Mouse (Mus musculus) hindbrain, embryonic 12.5 days (tissue): Measurements from ENCODE around the gene Pptc7. TPM values are rescaled to one million over a fixed set of nuclear protein-coding genes. Genes with fewer than 3 reads are reported as not detected.
"Not testable (repeated sequence)": the region's sequence is repeated elsewhere in the genome, so short reads cannot be mapped to it uniquely, and the experiment has no call there.

Source experiments
- ATAC-seq: fragments of 200-750 bp; cut with Nextera tagmentation; 2 replicates; pipeline ENCODE4 v1.8.0; 2017; ENCODE audit warnings: moderate TSS enrichment; ENCODE audit not compliant: low FRiP score
- H3K27ac ChIP-seq: fragments of 300-500 bp; sonication (generic); 2 replicates; pipeline ENCODE4 v1.5.1; 2016; ENCODE audit warnings: mild to moderate bottlenecking
- H3K27me3 ChIP-seq: fragments of 300-500 bp; sonication (generic); 2 replicates; pipeline ENCODE4 v1.6.1; 2016; ENCODE audit warnings: mild to moderate bottlenecking
- H3K36me3 ChIP-seq: fragments of 300-500 bp; sonication (generic); 2 replicates; pipeline ENCODE4 v1.6.1; 2016; ENCODE audit warnings: mild to moderate bottlenecking
- H3K4me1 ChIP-seq: fragments of 300-500 bp; sonication (generic); 2 replicates; pipeline ENCODE4 v1.6.1; 2016
- H3K4me2 ChIP-seq: fragments of 300-500 bp; sonication (generic); replicated peaks from 2 replicates; pipeline ENCODE4 v1.6.1; 2016; ENCODE audit warnings: mild to moderate bottlenecking
- H3K4me3 ChIP-seq: fragments of 300-500 bp; sonication (generic); 2 replicates; pipeline ENCODE4 v1.5.1; 2016; ENCODE audit warnings: mild to moderate bottlenecking
- H3K9ac ChIP-seq: fragments of 300-500 bp; sonication (generic); 2 replicates; pipeline ENCODE4 v1.6.1; 2016; ENCODE audit warnings: mild to moderate bottlenecking, moderate library complexity
- H3K9me3 ChIP-seq: fragments of 300-500 bp; sonication (generic); replicated peaks from 2 replicates; pipeline ENCODE4 v1.6.1; 2016; ENCODE audit warnings: mild to moderate bottlenecking
- WGBS: fragments of 180-500 bp; shearing (Covaris S2); methylation state at CpG from one replicate; pipeline ENCODE4 v1.1.7; 2016; 5-methylcytosine and 5-hydroxymethylcytosine counted together
- polyA plus RNA-seq: library from polyadenylated mRNA; unstranded; fragments of >200 nt; fragmentation: Nextera tagmentation; extraction: Ambion mirVana; gene quantifications from 2 replicates; pipeline ENCODE4 v1.2.1, GENCODE M21; 2016

Pptc7 gene
- polyA plus RNA-seq, 1 experiment from 2014 or later, result 11.1 TPM

DNA sequence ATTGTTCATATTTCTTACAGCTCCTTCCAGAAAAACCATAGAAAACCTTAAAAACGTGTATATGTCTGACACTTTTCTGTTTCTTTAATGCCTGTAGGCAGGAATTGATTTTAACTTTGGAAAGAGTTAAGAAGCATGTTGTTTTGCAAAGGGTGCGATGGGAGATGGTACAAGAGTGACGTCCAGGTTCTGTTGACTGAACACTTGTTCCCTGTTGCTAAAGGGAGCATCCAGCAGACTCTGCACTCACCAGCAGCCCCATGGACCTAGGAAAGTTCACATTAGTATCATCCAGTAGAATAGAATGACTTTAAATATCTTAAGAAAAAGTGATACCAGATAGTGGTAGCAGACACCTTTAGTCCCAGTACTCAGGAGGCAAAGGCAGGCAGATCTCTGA is 22.4 kb downstream of the Pptc7 start:
- no peak overlapping the region for H3K4me2 ChIP-seq
- no peak overlapping the region for H3K9ac ChIP-seq
- ATAC-seq, result no peak
- WGBS, result 90% methylated on average over 3 of the region's 3 CpGs
- no peaks in the 10 kb centered on the region for H3K9me3 ChIP-seq
- H3K36me3 ChIP-seq, result peaks cover 11% of the 10 kb centered on the region; the same call in 1 of the 2 replicates
- peaks cover 14% of the 10 kb centered on the region for H3K4me1 ChIP-seq
- H3K27me3 ChIP-seq, result no peaks in the 10 kb centered on the region
- no peak overlapping the region for H3K4me3 ChIP-seq
- no peak overlapping the region for H3K27ac ChIP-seq

DNA sequence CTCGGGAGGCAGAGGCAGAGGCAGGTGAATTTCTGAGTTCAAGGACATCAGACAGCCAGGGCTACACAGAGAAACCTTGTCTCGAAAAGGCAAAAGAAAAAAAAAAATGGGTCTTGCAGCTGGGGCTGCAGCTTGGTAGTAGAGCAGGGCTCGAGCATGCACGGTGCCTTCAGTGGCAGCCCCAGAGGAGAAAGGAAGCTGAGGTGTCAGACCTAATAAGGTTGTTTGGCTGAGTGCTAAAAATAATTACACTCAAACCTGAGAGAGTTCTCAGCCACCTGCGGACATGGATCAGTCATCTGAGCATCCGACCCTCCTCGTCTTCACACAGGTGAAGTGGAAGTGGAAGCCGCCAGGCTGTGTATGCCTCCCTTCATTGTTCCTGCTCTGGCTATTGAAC is 26.5 kb downstream of the Pptc7 start:
- Histone ChIP-seq H3K4me1 (0 out of 2 replicates have a peak, but pooled peaks cover 3% of the 10 kb centered on the region), H3K36me3 (peaks cover 32% of the 10 kb centered on the region)
- WGBS, result 78% methylated on average over 8 of the region's 8 CpGs

GRCm38 (mm10) chr5:122311692-122312091 is 27.5 kb downstream of the Pptc7 start:
- Histone ChIP-seq H3K9me3 (no peaks in the 10 kb centered on the region), H3K27me3 (no peaks in the 10 kb centered on the region), H3K4me2 (no peak overlapping the region), H3K9ac (no peak overlapping the region), H3K4me3 (no peak overlapping the region), H3K27ac (no peak overlapping the region), H3K4me1 (0 out of 2 replicates have a peak, but pooled peaks cover 3% of the 10 kb centered on the region), H3K36me3 (peaks cover 32% of the 10 kb centered on the region)
- WGBS, result 76% methylated on average over 7 of the region's 7 CpGs
- ATAC-seq, result no peak

More for the DNA sequence above, 26.5 kb downstream of the Pptc7 start:
- no peak overlapping the region for H3K4me2 ChIP-seq
- H3K27me3 ChIP-seq, result no peaks in the 10 kb centered on the region
- no peak overlapping the region for H3K9ac ChIP-seq
- no peaks in the 10 kb centered on the region for H3K9me3 ChIP-seq
- H3K4me3 ChIP-seq, result no peak overlapping the region
- no peak overlapping the region for H3K27ac ChIP-seq
- ATAC-seq, result no peak

GRCm38 (mm10) chr5:122312346-122312745 is 28.2 kb downstream of the Pptc7 start:
- H3K36me3 ChIP-seq, result peaks cover 32% of the 10 kb centered on the region
- no peak for ATAC-seq

GRCm38 (mm10) chr5:122312942-122313684 is 28.9 kb downstream of the Pptc7 start:
- ATAC-seq, result no peak
- peaks cover 29% of the 10 kb centered on the region for H3K36me3 ChIP-seq
- 0 out of 2 replicates have a peak, but pooled peaks cover 3% of the 10 kb centered on the region for H3K4me1 ChIP-seq
- no peaks in the 10 kb centered on the region for H3K27me3 ChIP-seq
- no peak overlapping the region for H3K4me2 ChIP-seq
- WGBS, result 93% methylated on average over 17 of the region's 17 CpGs
- no peaks in the 10 kb centered on the region for H3K9me3 ChIP-seq
- no peak overlapping the region for H3K27ac ChIP-seq
- H3K4me3 ChIP-seq, result no peak overlapping the region
- no peak overlapping the region for H3K9ac ChIP-seq

More at GRCm38 (mm10) chr5:122312346-122312745, 28.2 kb downstream of the Pptc7 start:
- H3K4me2 ChIP-seq, result no peak overlapping the region
- H3K9me3 ChIP-seq, result no peaks in the 10 kb centered on the region
- 89% methylated on average over 4 of the region's 4 CpGs for WGBS
- no peak overlapping the region for H3K27ac ChIP-seq
- 0 out of 2 replicates have a peak, but pooled peaks cover 3% of the 10 kb centered on the region for H3K4me1 ChIP-seq
- no peaks in the 10 kb centered on the region for H3K27me3 ChIP-seq
- H3K4me3 ChIP-seq, result no peak overlapping the region
- H3K9ac ChIP-seq, result no peak overlapping the region

DNA sequence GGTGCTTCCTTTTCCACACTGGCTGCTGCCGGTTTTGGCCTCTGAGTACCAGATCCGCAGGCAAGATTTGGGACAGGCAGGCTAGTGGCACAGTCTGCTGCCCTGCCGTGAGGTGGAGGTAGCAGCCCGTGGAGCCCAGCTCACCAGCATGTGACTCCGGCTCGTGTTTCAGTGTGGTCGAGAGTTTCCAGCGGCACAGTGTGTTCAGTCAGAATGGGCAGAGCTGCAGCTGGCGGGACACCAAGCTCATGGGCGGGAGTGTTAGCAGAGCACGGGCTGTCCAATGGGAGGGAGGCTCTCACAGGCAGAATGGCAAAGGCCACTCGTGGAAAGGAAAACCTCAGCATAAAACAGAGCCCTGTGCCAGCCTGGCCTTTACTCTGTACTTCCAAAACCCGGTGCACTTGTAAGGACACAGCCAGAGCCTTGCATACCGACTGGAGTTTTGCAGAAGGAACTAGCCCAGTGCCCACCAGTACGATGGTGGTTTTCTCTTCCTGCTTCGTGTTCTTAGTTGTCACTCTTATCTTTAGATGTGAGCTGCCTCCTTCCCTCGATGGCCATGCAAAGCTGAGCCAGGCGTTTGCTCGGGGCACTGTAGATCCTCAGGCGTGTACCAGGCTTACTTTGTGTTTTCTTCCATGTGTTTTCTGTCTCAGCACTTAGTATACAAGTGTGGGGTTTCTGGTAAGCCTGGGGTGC is 31.0 kb downstream of the Pptc7 start:
- 71% methylated on average over 20 of the region's 20 CpGs for WGBS

DNA sequence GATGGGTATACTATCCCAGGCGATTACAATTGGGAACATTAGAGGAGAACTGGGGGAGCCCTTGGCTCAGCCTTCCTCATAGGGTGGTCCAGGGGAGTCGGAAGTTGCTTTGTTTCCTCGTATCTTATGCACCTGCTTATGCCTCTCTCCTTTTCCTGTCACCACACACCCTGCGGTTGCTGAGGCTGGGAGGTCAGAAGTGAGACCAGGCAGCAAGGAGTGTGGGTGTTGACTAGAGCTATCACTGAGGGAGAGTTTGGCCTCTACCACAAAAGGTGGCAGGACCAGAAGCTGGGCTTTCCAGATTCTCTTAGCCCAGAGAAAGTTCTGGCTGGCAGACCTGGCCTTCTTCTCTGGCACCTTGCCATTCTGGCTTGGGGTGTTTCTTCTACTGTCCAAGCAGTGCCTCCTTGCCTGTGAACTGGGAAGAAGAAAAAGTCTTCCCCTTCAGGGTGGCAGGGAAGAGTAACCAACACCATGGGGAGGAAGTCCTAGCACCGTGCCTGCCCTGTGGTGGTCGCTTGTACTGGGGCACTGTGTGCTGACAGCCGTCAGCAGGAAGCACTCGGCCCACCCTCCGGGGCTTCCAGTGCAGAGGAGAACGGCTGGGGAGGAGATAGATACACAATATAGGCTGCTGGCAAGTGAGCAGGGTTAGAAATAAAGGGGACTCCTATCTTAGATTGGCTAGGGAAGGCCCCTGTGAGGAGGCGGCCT is 33.3 kb downstream of the Pptc7 start:
- no peak overlapping the region for H3K27ac ChIP-seq
- no peak overlapping the region for H3K4me2 ChIP-seq
- no peak for ATAC-seq
- H3K4me3 ChIP-seq, result no peak overlapping the region
- peaks cover 3% of the 10 kb centered on the region; the same call in 1 of the 2 replicates for H3K4me1 ChIP-seq
- H3K36me3 ChIP-seq, result peaks cover 34% of the 10 kb centered on the region
- H3K27me3 ChIP-seq, result no peaks in the 10 kb centered on the region
- H3K9ac ChIP-seq, result no peak overlapping the region
- no peaks in the 10 kb centered on the region for H3K9me3 ChIP-seq
- WGBS, result 79% methylated on average over 11 of the region's 11 CpGs

More for the DNA sequence above, 31.0 kb downstream of the Pptc7 start:
- Histone ChIP-seq H3K4me1 (peaks cover 3% of the 10 kb centered on the region; the same call in 1 of the 2 replicates), H3K4me3 (no peak overlapping the region), H3K9me3 (no peaks in the 10 kb centered on the region), H3K4me2 (no peak overlapping the region), H3K27me3 (no peaks in the 10 kb centered on the region), H3K9ac (no peak overlapping the region), H3K27ac (no peak overlapping the region), H3K36me3 (peaks cover 26% of the 10 kb centered on the region)
- ATAC-seq, result no peak

DNA sequence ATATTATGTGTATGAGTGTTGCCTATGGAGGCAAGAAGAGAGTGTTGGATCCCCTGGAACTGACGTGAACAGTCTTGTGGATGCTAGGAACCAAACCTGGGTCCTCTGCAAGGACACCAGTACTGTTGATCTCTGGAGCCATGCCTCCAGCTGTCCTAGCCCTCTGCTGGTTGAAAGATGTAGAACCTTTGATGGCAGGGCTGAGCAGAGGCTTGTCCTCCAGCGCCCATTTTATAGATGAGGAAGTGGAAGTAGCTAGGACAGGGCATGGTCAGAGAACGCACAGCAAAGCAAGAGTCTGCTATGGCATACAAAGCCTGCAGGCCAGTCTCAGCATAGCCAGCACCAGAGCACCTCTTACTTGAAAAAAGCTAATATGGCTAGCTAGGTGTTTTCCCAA is 33.9 kb downstream of the Pptc7 start:
- Histone ChIP-seq H3K27ac (no peak overlapping the region), H3K9me3 (no peaks in the 10 kb centered on the region), H3K9ac (no peak overlapping the region), H3K27me3 (no peaks in the 10 kb centered on the region), H3K36me3 (peaks cover 33% of the 10 kb centered on the region), H3K4me3 (no peak overlapping the region), H3K4me1 (peaks cover 3% of the 10 kb centered on the region; the same call in 1 of the 2 replicates), H3K4me2 (no peak overlapping the region)
- 72% methylated on average over 3 of the region's 3 CpGs for WGBS
- no peak for ATAC-seq

GRCm38 (mm10) chr5:122318976-122319375 is 34.8 kb downstream of the Pptc7 start:
- WGBS, result 78% methylated on average over 3 of the region's 3 CpGs
- not testable (repeated sequence) for H3K27me3 ChIP-seq, H3K4me2 ChIP-seq, H3K9me3 ChIP-seq, H3K4me1 ChIP-seq, ATAC-seq, H3K4me3 ChIP-seq, H3K27ac ChIP-seq, H3K9ac ChIP-seq
- H3K36me3 ChIP-seq, result peaks cover 25% of the 10 kb centered on the region

GRCm38 (mm10) chr5:122319474-122320204 is 35.5 kb downstream of the Pptc7 start:
- ATAC-seq, result no peak
- peaks cover 29% of the 10 kb centered on the region for H3K36me3 ChIP-seq
- WGBS, result 79% methylated on average over 14 of the region's 14 CpGs

GRCm38 (mm10) chr5:122320205-122320781 is 36.1 kb downstream of the Pptc7 start:
- H3K27me3 ChIP-seq, result no peaks in the 10 kb centered on the region
- no peak overlapping the region for H3K9ac ChIP-seq
- ATAC-seq, result no peak
- no peak overlapping the region for H3K27ac ChIP-seq
- WGBS, result 82% methylated on average over 12 of the region's 12 CpGs
- no peak overlapping the region for H3K4me2 ChIP-seq
- no peaks in the 10 kb centered on the region; the same call in 1 of the 2 replicates for H3K4me1 ChIP-seq
- H3K36me3 ChIP-seq, result peaks cover 31% of the 10 kb centered on the region
- H3K4me3 ChIP-seq, result no peak overlapping the region
- no peaks in the 10 kb centered on the region for H3K9me3 ChIP-seq

More at GRCm38 (mm10) chr5:122319474-122320204, 35.5 kb downstream of the Pptc7 start:
- Histone ChIP-seq H3K4me3 (no peak overlapping the region), H3K4me1 (peaks cover 3% of the 10 kb centered on the region; the same call in 1 of the 2 replicates), H3K27me3 (no peaks in the 10 kb centered on the region), H3K4me2 (no peak overlapping the region), H3K9ac (no peak overlapping the region), H3K27ac (no peak overlapping the region), H3K9me3 (no peaks in the 10 kb centered on the region)
